ENCODE assay signal across 8 mouse cellular contexts in genomic region chr5:148180590-148181307, GRCm38 (mm10).
A peak's percentile ranks its signal among the peaks of the same experiment; 100 is the strongest.
DNase-seq lines count a peak whose midpoint lies in the region; ATAC-seq lines count a peak whose summit lies in the region.

No protein-coding gene starts in this region.

- DNase-seq in heart, adult 11 months = peak; percentile 93
- peak; percentile 39 for DNase-seq in ES-CJ7 (ENCODE audit: low read depth, low spot score)
- peak; percentile 49 for DNase-seq in embryo, embryonic 11 days
- peak; percentile 47 to 49 for DNase-seq in heart, postnatal 36 days
- peak; percentile 60 for DNase-seq in limb, embryonic 10.5 days (ENCODE audit: low spot score)
- DNase-seq in neural tube, embryonic 10.5 days (ENCODE audit: extremely low spot score, low spot score) = peak; percentile 42
- no peak for DNase-seq in spleen, adult 12 weeks (ENCODE audit: low spot score)

- H3K4me1 ChIP-seq in heart, embryonic 11.5 days (ENCODE audit: control insufficient read depth, insufficient read depth, low read length) = no peaks in the 10 kb centered on the region
- H3K4me1 ChIP-seq in limb, embryonic 10.5 days = peaks cover 11% of the 10 kb centered on the region

- no peak overlapping the region for H3K4me2 ChIP-seq in heart, embryonic 11.5 days

- H3K36me3 ChIP-seq in heart, embryonic 11.5 days (ENCODE audit: control insufficient read depth, insufficient read depth, low read length) = no peaks in the 10 kb centered on the region
- no peaks in the 10 kb centered on the region for H3K36me3 ChIP-seq in limb, embryonic 10.5 days

- peaks cover 5% of the 10 kb centered on the region for H3K9me3 ChIP-seq in heart, embryonic 11.5 days (replicated peaks; ENCODE audit: control insufficient read depth, low read length)
- no peaks in the 10 kb centered on the region; the same call in 1 of the 2 replicates for H3K9me3 ChIP-seq in limb, embryonic 10.5 days (replicated peaks)

- H3K27ac ChIP-seq in heart, embryonic 11.5 days (ENCODE audit: low read depth, low read length) = no peak overlapping the region
- no peak overlapping the region for H3K27ac ChIP-seq in limb, embryonic 10.5 days

- ATAC-seq in heart, embryonic 11.5 days (replicated peaks; ENCODE audit: insufficient number of reproducible peaks, low FRiP score, low TSS enrichment) = no peak

- intact Hi-C loops in heart, postnatal 36 days (cut with DNase I) = loop anchor here (1.0 kb wide), 1 partner anchor 59 kb away; no protein-coding TSS in a partner anchor

- no peak overlapping the region for H3K4me3 ChIP-seq in heart, embryonic 11.5 days (ENCODE audit: low read depth, low read length)
- no peak overlapping the region for H3K4me3 ChIP-seq in limb, embryonic 10.5 days

- H3K9ac ChIP-seq in heart, embryonic 11.5 days (ENCODE audit: low read depth, low read length) = no peak overlapping the region

- 20% methylated on average over 13 of the region's 13 CpGs for WGBS in heart, embryonic 11.5 days (ENCODE audit: insufficient replicate concordance)
- 26% methylated on average over 13 of the region's 13 CpGs for WGBS in limb, embryonic 10.5 days

- H3K27me3 ChIP-seq in heart, embryonic 11.5 days (ENCODE audit: control insufficient read depth, insufficient read depth, low read length) = no peaks in the 10 kb centered on the region
- H3K27me3 ChIP-seq in limb, embryonic 10.5 days (ENCODE audit: low read depth, poor library complexity, severe bottlenecking) = no peaks in the 10 kb centered on the region
